ENCODE assay signal across 16 mouse cellular contexts in the genomic region with DNA sequence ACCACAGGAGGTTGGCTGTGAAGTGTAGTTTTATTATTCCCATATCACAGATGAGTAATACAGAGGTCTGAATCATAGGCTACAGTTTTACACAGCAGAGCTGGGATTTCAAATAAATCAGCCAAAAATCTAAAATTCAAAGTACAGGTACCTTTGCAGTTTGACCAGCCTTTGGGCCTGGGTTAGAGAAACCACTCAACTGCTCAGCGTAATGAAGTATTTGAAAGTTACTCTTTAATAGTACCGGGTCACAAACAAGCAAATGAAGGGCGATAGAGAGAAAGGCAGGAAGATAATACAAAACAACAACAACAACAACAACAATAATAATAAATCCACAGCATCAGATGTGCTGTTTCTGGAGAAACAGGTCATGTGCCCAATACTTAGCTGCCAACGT.
"Had no signal": no experiment of that assay in that cellular context is flagged by ENCODE, and none has a peak within 500 bp of the region (broad histone marks: within the 10 kb centered on the region; RNA-seq: fewer than 3 reads in every experiment).

No protein-coding gene starts in this region.

- H3K9me3 ChIP-seq: lung, embryonic 15.5 days; megakaryocyte, embryonic 14.5 days; midbrain, embryonic 13.5 days; midbrain, embryonic 15.5 days; neural tube, embryonic 12.5 days; stomach, embryonic 15.5 days had no signal

- H3K4me1 ChIP-seq: megakaryocyte, embryonic 14.5 days had no signal

- H3K4me3 ChIP-seq: lung, embryonic 15.5 days; megakaryocyte, embryonic 14.5 days; midbrain, embryonic 13.5 days; midbrain, embryonic 15.5 days; neural tube, embryonic 12.5 days; stomach, embryonic 15.5 days had no signal

- H3K27ac ChIP-seq: macrophage; midbrain, embryonic 13.5 days; midbrain, embryonic 15.5 days; neural tube, embryonic 12.5 days had no signal

- H3K9ac ChIP-seq: lung, embryonic 15.5 days; midbrain, embryonic 13.5 days; midbrain, embryonic 15.5 days; neural tube, embryonic 12.5 days; stomach, embryonic 15.5 days had no signal

- ATAC-seq: lung, postnatal 0 days; midbrain, embryonic 13.5 days; midbrain, embryonic 15.5 days had no signal

- DNase-seq: lung, adult 2 months; lung, postnatal 14 days; lung, postnatal 36 days; right cerebral cortex, postnatal 14 days; thymus, adult 2 months; thymus, postnatal 25 days; thymus, postnatal 4 days had no signal

- H3K27me3 ChIP-seq: lung, embryonic 15.5 days; megakaryocyte, embryonic 14.5 days; midbrain, embryonic 13.5 days; midbrain, embryonic 15.5 days; neural tube, embryonic 12.5 days; stomach, embryonic 15.5 days had no signal

- H3K4me2 ChIP-seq: lung, embryonic 15.5 days; midbrain, embryonic 11.5 days; midbrain, embryonic 13.5 days; midbrain, embryonic 15.5 days; neural tube, embryonic 12.5 days; stomach, embryonic 15.5 days had no signal

- H3K36me3 ChIP-seq: lung, embryonic 15.5 days; midbrain, embryonic 13.5 days; midbrain, embryonic 15.5 days; neural tube, embryonic 12.5 days; stomach, embryonic 15.5 days had no signal
